Mouse (Mus musculus): ENCODE measurements around the gene Gm45713. TPM values are rescaled to one million over a fixed set of nuclear protein-coding genes. Genes with fewer than 3 reads are reported as not detected.
"Not testable (repeated sequence)": the region's sequence is repeated elsewhere in the genome, so short reads cannot be mapped to it uniquely, and the experiment has no call there.

Gm45713 gene
- total RNA-seq, 2 experiments from 2014 or later, result not detected

GRCm38 (mm10) chr7:45126147-45126843 is 9.7 kb downstream of the Gm45713 start:
- intact Hi-C loops (cut with DNase I), result loop anchor here (10.0 kb wide), 1 partner anchor 271 kb away; the partner anchor contains the start of gene Pnkp
- DNase-seq (ENCODE audit: extremely low spot score in 1 of 2, low spot score in 2 of 2), result no peak
- no peak for TF ChIP-seq CTCF (IDR thresholded peaks at IDR 0.05)
- Histone ChIP-seq H3K4me3 (no peak overlapping the region), H3K27ac (no peak overlapping the region)

GRCm38 (mm10) chr7:45125649-45126048 is 10.4 kb downstream of the Gm45713 start:
- H3K27ac ChIP-seq; H3K4me3 ChIP-seq; DNase-seq (ENCODE audit: extremely low spot score in 1 of 2, low spot score in 2 of 2): not testable (repeated sequence)
- intact Hi-C loops (cut with DNase I), result loop anchor here (10.0 kb wide), 1 partner anchor 271 kb away; the partner anchor contains the start of gene Pnkp

GRCm38 (mm10) chr7:45125144-45125600 is 10.9 kb downstream of the Gm45713 start:
- intact Hi-C loops (cut with DNase I), result loop anchor here (10.0 kb wide), 1 partner anchor 270 kb away; the partner anchor contains the start of gene Pnkp
- Histone ChIP-seq H3K27ac (no peak overlapping the region), H3K4me3 (no peak overlapping the region)
- DNase-seq (ENCODE audit: extremely low spot score in 1 of 2, low spot score in 2 of 2), result no peak
- peak; percentile 36 for TF ChIP-seq CTCF (IDR thresholded peaks at IDR 0.05)

GRCm38 (mm10) chr7:45124224-45125143 is 11.5 kb downstream of the Gm45713 start, which contains the start of gene Rps11:
TSS of gene Rps11 (minus strand) at chr7:45124439.
- no peak for TF ChIP-seq CTCF (IDR thresholded peaks at IDR 0.05)
- intact Hi-C loops (cut with DNase I), result loop anchor here (10.0 kb wide), 1 partner anchor 270 kb away; the partner anchor contains the start of gene Pnkp
- Histone ChIP-seq H3K27ac (peak within 1 kb of the TSS; percentile 92), H3K4me3 (peak within 1 kb of the TSS; percentile 96)
- DNase-seq (ENCODE audit: extremely low spot score in 1 of 2, low spot score in 2 of 2), result peak; percentile 99

- no peak for DNase-seq (ENCODE audit: extremely low spot score in 1 of 2, low spot score in 2 of 2)
- Histone ChIP-seq H3K4me3 (peak overlapping the region; percentile 96), H3K27ac (peak overlapping the region; percentile 92)
- intact Hi-C loops (cut with DNase I), result loop anchor here (10.0 kb wide), 1 partner anchor 268 kb away; the partner anchor contains the start of gene Pnkp
- TF ChIP-seq CTCF (IDR thresholded peaks at IDR 0.05), result no peak
Observed at GRCm38 (mm10) chr7:45123186-45123570, 12.9 kb downstream of the Gm45713 start.

GRCm38 (mm10) chr7:45122561-45123185 is 13.4 kb downstream of the Gm45713 start:
- Histone ChIP-seq H3K4me3 (peak overlapping the region; percentile 96), H3K27ac (no peak overlapping the region; the same call in 1 of the 2 replicates)
- no peak for TF ChIP-seq CTCF (IDR thresholded peaks at IDR 0.05)
- intact Hi-C loops (cut with DNase I), result loop anchor here (10.0 kb wide), 1 partner anchor 268 kb away; the partner anchor contains the start of gene Pnkp
- no peak for DNase-seq (ENCODE audit: extremely low spot score in 1 of 2, low spot score in 2 of 2)

GRCm38 (mm10) chr7:45121966-45122365 is 14.1 kb downstream of the Gm45713 start:
- intact Hi-C loops (cut with DNase I), result loop anchor here (10.0 kb wide), 1 partner anchor 267 kb away; the partner anchor contains the start of gene Pnkp
- Histone ChIP-seq H3K4me3 (peak overlapping the region; percentile 17; the same call in 1 of the 2 replicates), H3K27ac (peak overlapping the region; percentile 55; the same call in 1 of the 2 replicates)
- no peak for DNase-seq (ENCODE audit: extremely low spot score in 1 of 2, low spot score in 2 of 2)
- no peak for TF ChIP-seq CTCF (IDR thresholded peaks at IDR 0.05)

- intact Hi-C loops (cut with DNase I), result loop anchor here (10.0 kb wide), 1 partner anchor 267 kb away; the partner anchor contains the start of gene Pnkp
- peak overlapping the region; percentile 55; the same call in 1 of the 2 replicates for H3K27ac ChIP-seq
- no peak for DNase-seq (ENCODE audit: extremely low spot score in 1 of 2, low spot score in 2 of 2)
- no peak for TF ChIP-seq CTCF (IDR thresholded peaks at IDR 0.05)
- peak overlapping the region; percentile 17; the same call in 1 of the 2 replicates for H3K4me3 ChIP-seq
Observed at GRCm38 (mm10) chr7:45121404-45121803, 14.6 kb downstream of the Gm45713 start.

- DNase-seq (ENCODE audit: extremely low spot score in 1 of 2, low spot score in 2 of 2), result no peak
- Histone ChIP-seq H3K4me3 (no peak overlapping the region), H3K27ac (peak overlapping the region; percentile 54)
- TF ChIP-seq CTCF (IDR thresholded peaks at IDR 0.05), result no peak
- intact Hi-C loops (cut with DNase I), result loop anchor here (10.0 kb wide), 1 partner anchor 265 kb away; the partner anchor contains the start of gene Pnkp
Observed at GRCm38 (mm10) chr7:45119780-45120709, 16.0 kb downstream of the Gm45713 start.

GRCm38 (mm10) chr7:45118336-45118735 is 17.7 kb downstream of the Gm45713 start:
- DNase-seq (ENCODE audit: extremely low spot score in 1 of 2, low spot score in 2 of 2), result no peak
- intact Hi-C loops (cut with DNase I), result no loop called here
- no peak for TF ChIP-seq CTCF (IDR thresholded peaks at IDR 0.05)
- Histone ChIP-seq H3K4me3 (no peak overlapping the region), H3K27ac (no peak overlapping the region)

All from left cerebral cortex, adult 2 months (tissue).